Mouse (Mus musculus): ENCODE measurements around the gene Caskin1. TPM values are rescaled to one million over a fixed set of nuclear protein-coding genes. Genes with fewer than 3 reads are reported as not detected.

The Caskin1 gene
- polyA plus RNA-seq, 2 experiments: 3.1 to 18.1 TPM

GRCm38 (mm10) chr17:24535300-24535699 is 46.9 kb downstream of the Caskin1 start:
- DNase-seq (ENCODE audit: low spot score) (no peak), ATAC-seq (ENCODE audit: low FRiP score, low read depth) (no peak)
- Histone ChIP-seq H3K27me3 (ENCODE audit: control insufficient read depth, insufficient read depth, low read length) (no peaks in the 10 kb centered on the region), H3K4me2 (replicated peaks; ENCODE audit: low read depth, low read length, severe bottlenecking) (no peak overlapping the region), H3K9ac (ENCODE audit: low read depth, low read length, severe bottlenecking) (no peak overlapping the region), H3K27ac (replicated peaks; ENCODE audit: low read depth, low read length) (no peak overlapping the region), H3K4me1 (ENCODE audit: control insufficient read depth, insufficient read depth, low read length) (peaks cover 25% of the 10 kb centered on the region), H3K4me3 (replicated peaks; ENCODE audit: low read length) (no peak overlapping the region), H3K9me3 (ENCODE audit: control insufficient read depth, low read length) (no peaks in the 10 kb centered on the region), H3K36me3 (ENCODE audit: control insufficient read depth, insufficient read depth, low read length) (peaks cover 9% of the 10 kb centered on the region; the same call in 1 of the 2 replicates)
- 39% methylated on average over 5 of the region's 5 CpGs for WGBS
- TF ChIP-seq POLR2A (IDR thresholded peaks at IDR 0.05; ENCODE audit: borderline replicate concordance, extremely low read depth, insufficient read depth, insufficient read length): no peak

- WGBS: 26% methylated on average over 3 of the region's 3 CpGs
- H3K27me3 ChIP-seq (ENCODE audit: control insufficient read depth, insufficient read depth, low read length): no peaks in the 10 kb centered on the region
- no peak overlapping the region for H3K4me2 ChIP-seq (replicated peaks; ENCODE audit: low read depth, low read length, severe bottlenecking)
- H3K27ac ChIP-seq (replicated peaks; ENCODE audit: low read depth, low read length): no peak overlapping the region
- peaks cover 13% of the 10 kb centered on the region for H3K4me1 ChIP-seq (ENCODE audit: control insufficient read depth, insufficient read depth, low read length)
- TF ChIP-seq POLR2A (IDR thresholded peaks at IDR 0.05; ENCODE audit: borderline replicate concordance, extremely low read depth, insufficient read depth, insufficient read length): no peak
- ATAC-seq (ENCODE audit: low FRiP score, low read depth): no peak
- H3K9me3 ChIP-seq (ENCODE audit: control insufficient read depth, low read length): no peaks in the 10 kb centered on the region
- no peak overlapping the region for H3K9ac ChIP-seq (ENCODE audit: low read depth, low read length, severe bottlenecking)
- no peaks in the 10 kb centered on the region for H3K36me3 ChIP-seq (ENCODE audit: control insufficient read depth, insufficient read depth, low read length)
- DNase-seq (ENCODE audit: low spot score): no peak
- no peak overlapping the region for H3K4me3 ChIP-seq (replicated peaks; ENCODE audit: low read length)
Measured at GRCm38 (mm10) chr17:24537536-24537935, 49.1 kb downstream of the Caskin1 start.

GRCm38 (mm10) chr17:24538950-24539349 is 50.5 kb downstream of the Caskin1 start:
- TF ChIP-seq POLR2A (IDR thresholded peaks at IDR 0.05; ENCODE audit: borderline replicate concordance, extremely low read depth, insufficient read depth, insufficient read length): no peak
- H3K27me3 ChIP-seq (ENCODE audit: control insufficient read depth, insufficient read depth, low read length): no peaks in the 10 kb centered on the region
- H3K36me3 ChIP-seq (ENCODE audit: control insufficient read depth, insufficient read depth, low read length): no peaks in the 10 kb centered on the region
- no peak for DNase-seq (ENCODE audit: low spot score)
- no peak overlapping the region for H3K4me2 ChIP-seq (replicated peaks; ENCODE audit: low read depth, low read length, severe bottlenecking)
- 69% methylated on average over 8 of the region's 8 CpGs for WGBS
- H3K4me3 ChIP-seq (replicated peaks; ENCODE audit: low read length): no peak overlapping the region
- peak; percentile 24; the same call in 1 of the 2 replicates for ATAC-seq (ENCODE audit: low FRiP score, low read depth)
- H3K27ac ChIP-seq (replicated peaks; ENCODE audit: low read depth, low read length): no peak overlapping the region
- no peaks in the 10 kb centered on the region for H3K9me3 ChIP-seq (ENCODE audit: control insufficient read depth, low read length)
- no peak overlapping the region for H3K9ac ChIP-seq (ENCODE audit: low read depth, low read length, severe bottlenecking)
- H3K4me1 ChIP-seq (ENCODE audit: control insufficient read depth, insufficient read depth, low read length): 0 out of 2 replicates have a peak, but pooled peaks cover 3% of the 10 kb centered on the region

- H3K9ac ChIP-seq (ENCODE audit: low read depth, low read length, severe bottlenecking): no peak overlapping the region
- no peaks in the 10 kb centered on the region for H3K9me3 ChIP-seq (ENCODE audit: control insufficient read depth, low read length)
- peak; percentile 68 for DNase-seq (ENCODE audit: low spot score)
- WGBS: 12% methylated on average over 3 of the region's 3 CpGs
- no peaks in the 10 kb centered on the region for H3K36me3 ChIP-seq (ENCODE audit: control insufficient read depth, insufficient read depth, low read length)
- TF ChIP-seq POLR2A (IDR thresholded peaks at IDR 0.05; ENCODE audit: borderline replicate concordance, extremely low read depth, insufficient read depth, insufficient read length): no peak
- ATAC-seq (ENCODE audit: low FRiP score, low read depth): peak; percentile 45; the same call in 1 of the 2 replicates
- no peaks in the 10 kb centered on the region for H3K27me3 ChIP-seq (ENCODE audit: control insufficient read depth, insufficient read depth, low read length)
- no peak overlapping the region for H3K4me3 ChIP-seq (replicated peaks; ENCODE audit: low read length)
- H3K27ac ChIP-seq (replicated peaks; ENCODE audit: low read depth, low read length): no peak overlapping the region
- 0 out of 2 replicates have a peak, but pooled peaks cover 3% of the 10 kb centered on the region for H3K4me1 ChIP-seq (ENCODE audit: control insufficient read depth, insufficient read depth, low read length)
- H3K4me2 ChIP-seq (replicated peaks; ENCODE audit: low read depth, low read length, severe bottlenecking): no peak overlapping the region
Measured at GRCm38 (mm10) chr17:24540375-24540774, 52.0 kb downstream of the Caskin1 start.

- no peak overlapping the region for H3K4me3 ChIP-seq (replicated peaks; ENCODE audit: low read length)
Measured at GRCm38 (mm10) chr17:24544613-24545012, 56.2 kb downstream of the Caskin1 start.

More at GRCm38 (mm10) chr17:24544613-24545012, 56.2 kb downstream of the Caskin1 start:
- no peaks in the 10 kb centered on the region for H3K9me3 ChIP-seq (ENCODE audit: control insufficient read depth, low read length)
- 17% methylated on average over 11 of the region's 12 CpGs for WGBS
- no peak for TF ChIP-seq POLR2A (IDR thresholded peaks at IDR 0.05; ENCODE audit: borderline replicate concordance, extremely low read depth, insufficient read depth, insufficient read length)
- H3K4me1 ChIP-seq (ENCODE audit: control insufficient read depth, insufficient read depth, low read length): peaks cover 4% of the 10 kb centered on the region; the same call in 1 of the 2 replicates
- DNase-seq (ENCODE audit: low spot score) (no peak), ATAC-seq (ENCODE audit: low FRiP score, low read depth) (no peak)
- no peaks in the 10 kb centered on the region for H3K27me3 ChIP-seq (ENCODE audit: control insufficient read depth, insufficient read depth, low read length)
- 0 out of 2 replicates have a peak overlapping the region, but pooled peaks have one; percentile 3 for H3K9ac ChIP-seq (ENCODE audit: low read depth, low read length, severe bottlenecking)
- no peak overlapping the region for H3K27ac ChIP-seq (replicated peaks; ENCODE audit: low read depth, low read length)
- H3K4me2 ChIP-seq (replicated peaks; ENCODE audit: low read depth, low read length, severe bottlenecking): 0 out of 2 replicates have a peak overlapping the region, but pooled peaks have one; percentile 10
- no peaks in the 10 kb centered on the region for H3K36me3 ChIP-seq (ENCODE audit: control insufficient read depth, insufficient read depth, low read length)
